Mouse (Mus musculus) layer of hippocampus, adult 8-10 months (tissue): Measurements from ENCODE around the gene Gm20920. TPM values are rescaled to one million over a fixed set of nuclear protein-coding genes. Genes with fewer than 3 reads are reported as not detected.
"Not testable (repeated sequence)": the region's sequence is repeated elsewhere in the genome, so short reads cannot be mapped to it uniquely, and the experiment has no call there.

Experiments
- DNase-seq, 2 experiments: peaks; one replicate each; pipeline ENCODE4 v3.0.0; 2022; ENCODE audit warnings: low spot score in 2 of 2
- total RNA-seq, 4 experiments: library from RNA; stranded (reverse); gene quantifications; 2 replicates each; pipeline ENCODE4 v1.2.4; 2022

The Gm20920 gene
- total RNA-seq: not detected

DNA sequence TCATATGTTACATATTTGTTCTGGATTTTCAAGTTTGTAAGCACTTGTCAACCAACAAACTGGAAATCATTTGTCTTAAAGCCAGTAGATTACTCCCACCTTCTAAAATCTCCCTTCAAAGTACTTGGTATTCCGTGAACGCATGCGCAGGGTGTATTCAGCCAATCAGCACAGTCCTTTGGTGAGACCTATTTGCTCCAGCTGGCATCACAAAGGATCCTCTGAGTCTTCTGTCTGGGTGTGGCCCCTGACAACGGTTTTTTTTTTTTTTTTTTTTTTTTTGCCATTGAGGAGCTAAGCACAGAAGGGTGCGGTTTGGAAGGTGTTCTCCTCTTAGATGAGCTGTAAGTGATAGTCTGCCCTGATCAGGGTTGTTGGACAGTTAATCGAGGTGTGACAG, at the start of gene Gm20920:
Gene Gm20920 (plus strand): TSS at position 301 of the 400 bp plus-strand sequence.
- not testable (repeated sequence) for DNase-seq
